Mouse (Mus musculus) ES-E14 (cell line): ENCODE measurements around the gene Tpst1.

ENCODE experiments used
- MAFK ChIP-seq: IDR thresholded peaks from 2 replicates; pipeline ENCODE4 v1.6.1; 2014; ENCODE audit warnings: mild to moderate bottlenecking, low read depth, low read length, inconsistent platforms; ENCODE audit not compliant: insufficient read depth
- ZC3H11A ChIP-seq: IDR thresholded peaks from 2 replicates; pipeline ENCODE4 v1.6.1; 2012; ENCODE audit warnings: low read depth, mild to moderate bottlenecking, inconsistent platforms, low read length, borderline replicate concordance
- ZNF384 ChIP-seq: IDR thresholded peaks from 2 replicates; pipeline ENCODE4 v1.6.1; 2012; ENCODE audit warnings: low read depth, low read length, inconsistent platforms

- TF ChIP-seq ZNF384: no peak
- TF ChIP-seq ZC3H11A: no peak
- TF ChIP-seq MAFK: no peak
Measured at GRCm38 (mm10) chr5:130154286-130154685, 81.2 kb downstream of the Tpst1 start.
